Mouse (Mus musculus) C2C12 (cell line): ENCODE data around the gene Apobec3.
A peak's percentile ranks its signal among the peaks of the same experiment; 100 is the strongest.

ENCODE experiments used
- CEBPB ChIP-seq: IDR thresholded peaks from one replicate; pipeline ENCODE4 v1.6.1; 2011; ENCODE audit warnings: low read depth, mild to moderate bottlenecking, control low read depth, moderate library complexity
- CTCF ChIP-seq: IDR thresholded peaks from one replicate; pipeline ENCODE4 v1.5.1; 2011; ENCODE audit not compliant: control insufficient read depth, insufficient read depth, insufficient read length
- MAX ChIP-seq: IDR thresholded peaks from one replicate; pipeline ENCODE4 v1.6.1; 2011; ENCODE audit warnings: mild to moderate bottlenecking, control low read depth
- MYOD1 ChIP-seq: IDR thresholded peaks from one replicate; pipeline ENCODE4 v1.6.1; 2011; ENCODE audit warnings: low read depth; ENCODE audit not compliant: control insufficient read depth, insufficient read length
- MYOG ChIP-seq: IDR thresholded peaks from one replicate; pipeline ENCODE4 v1.6.1; 2011; ENCODE audit not compliant: control insufficient read depth, insufficient read length; ENCODE audit errors: extremely low read depth
- USF1 ChIP-seq: IDR thresholded peaks from one replicate; pipeline ENCODE4 v1.6.1; 2011; ENCODE audit warnings: low read depth, mild to moderate bottlenecking, control low read depth, moderate library complexity

DNA sequence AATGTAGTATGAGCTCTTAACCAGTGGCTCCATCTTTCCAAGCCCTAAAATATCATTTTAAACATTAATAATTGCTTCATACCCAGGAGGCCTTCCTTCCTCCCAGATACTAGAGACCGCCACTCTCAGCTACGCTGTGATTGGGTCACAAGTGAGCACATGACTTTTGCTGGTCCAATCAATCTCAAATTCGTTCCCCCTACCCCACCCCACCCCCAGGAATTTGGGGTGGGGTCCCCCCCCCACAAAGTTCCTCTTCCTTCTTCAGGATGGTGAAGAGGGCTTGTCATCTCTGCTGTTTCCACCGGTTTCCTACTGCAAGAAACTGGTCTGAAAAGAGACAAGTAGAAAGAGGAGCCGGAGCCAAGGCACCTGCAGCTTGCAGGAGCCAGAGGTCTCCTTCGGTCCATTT, 12.7 kb upstream of the Apobec3 start:
- TF ChIP-seq USF1 = peak; percentile 88
- TF ChIP-seq CTCF = no peak
- TF ChIP-seq MYOG = no peak
- peak; percentile 60 for TF ChIP-seq CEBPB
- no peak for TF ChIP-seq MAX
- no peak for TF ChIP-seq MYOD1
